Mouse (Mus musculus): ENCODE data around the gene Myo9a.

- TF ChIP-seq CTCF (IDR thresholded peaks at IDR 0.05; ENCODE audit: extremely low read depth, insufficient read depth, low read length): no peak
- no peak for TF ChIP-seq POLR2A (IDR thresholded peaks at IDR 0.05; ENCODE audit: extremely low read depth, insufficient read depth, low read length)
Observed at GRCm38 (mm10) chr9:59748387-59748786, 2.3 kb upstream of the Myo9a start.

Measured in cortical plate, adult 2 months (tissue).